Mouse (Mus musculus) liver, embryonic 16.5 days (tissue): ENCODE measurements around the gene Plscr1. TPM values are rescaled to one million over a fixed set of nuclear protein-coding genes. Genes with fewer than 3 reads are reported as not detected.

ENCODE experiments used
- ATAC-seq: fragments of 200-750 bp; cut with Nextera tagmentation; 2 replicates; pipeline ENCODE4 v1.8.0; 2017; ENCODE audit warnings: low read depth, mild to moderate bottlenecking, moderate number of reproducible peaks, moderate library complexity
- H3K27ac ChIP-seq: fragments of 300-500 bp; sonication (generic); 2 replicates; pipeline ENCODE4 v1.5.1; 2014; ENCODE audit warnings: mild to moderate bottlenecking, low read length
- H3K27me3 ChIP-seq: fragments of 300-500 bp; sonication (generic); 2 replicates; pipeline ENCODE4 v1.6.1; 2014; ENCODE audit warnings: low read depth, low read length, mixed read lengths; ENCODE audit not compliant: control insufficient read depth, insufficient read depth
- H3K36me3 ChIP-seq: fragments of 300-500 bp; sonication (generic); 2 replicates; pipeline ENCODE4 v1.6.1; 2014; ENCODE audit warnings: mild to moderate bottlenecking; ENCODE audit not compliant: control insufficient read depth, insufficient read depth
- H3K4me1 ChIP-seq: fragments of 300-500 bp; sonication (generic); 2 replicates; pipeline ENCODE4 v1.6.1; 2014; ENCODE audit warnings: low read depth, low read length, mixed read lengths; ENCODE audit not compliant: control insufficient read depth
- H3K4me2 ChIP-seq: fragments of 300-500 bp; sonication (generic); 2 replicates; pipeline ENCODE4 v1.6.1; 2014; ENCODE audit warnings: low read depth, low read length, mixed read lengths
- H3K4me3 ChIP-seq: fragments of 300-500 bp; sonication (generic); 2 replicates; pipeline ENCODE4 v1.5.1; 2014; ENCODE audit warnings: low read depth, mild to moderate bottlenecking, low read length
- H3K9ac ChIP-seq: fragments of 300-500 bp; sonication (generic); 2 replicates; pipeline ENCODE4 v1.6.1; 2014; ENCODE audit warnings: low read depth, low read length
- H3K9me3 ChIP-seq: fragments of 300-500 bp; sonication (generic); replicated peaks from 2 replicates; pipeline ENCODE4 v1.6.1; 2016; ENCODE audit warnings: low read length; ENCODE audit not compliant: control insufficient read depth
- WGBS: fragments of 180-500 bp; shearing (Covaris S2); extraction: QIAGEN DNeasy Blood & Tissue Kit; methylation state at CpG from one replicate; pipeline ENCODE4 v1.1.7; 2014; ENCODE audit not compliant: insufficient replicate concordance; 5-methylcytosine and 5-hydroxymethylcytosine counted together
- polyA plus RNA-seq: library from polyadenylated mRNA; unstranded; fragments of >200 nt; fragmentation: Nextera tagmentation; extraction: Ambion mirVana; gene quantifications from 2 replicates; pipeline ENCODE4 v1.2.1, GENCODE M21; 2015

The Plscr1 gene
- polyA plus RNA-seq, 1 experiment from 2014 or later = 25.4 TPM

DNA sequence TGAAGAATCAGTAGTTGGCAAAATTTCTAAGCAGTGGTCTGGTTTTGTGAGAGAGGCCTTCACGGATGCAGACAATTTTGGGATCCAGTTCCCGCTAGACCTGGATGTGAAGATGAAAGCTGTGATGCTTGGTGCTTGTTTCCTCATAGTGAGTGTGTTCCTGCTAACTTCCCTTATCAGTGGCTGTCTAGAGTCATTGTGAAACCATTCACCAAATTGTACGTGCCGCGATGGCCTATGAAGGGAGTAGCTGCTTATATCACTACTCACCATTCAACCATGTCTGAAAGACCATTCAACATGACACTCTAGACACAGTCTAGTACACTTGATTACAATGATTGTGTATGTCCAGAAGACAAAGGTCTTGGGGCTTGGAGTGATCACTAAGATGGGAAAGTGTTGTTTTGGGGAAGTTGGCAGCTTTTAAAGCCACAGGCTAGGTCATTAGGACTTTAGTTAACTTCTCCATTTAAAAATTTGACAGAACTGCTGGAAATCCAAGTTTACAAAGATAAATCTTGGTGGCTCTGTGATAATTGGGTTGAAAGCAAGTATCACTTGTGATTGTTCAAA is 20.4 kb downstream of the Plscr1 start:
- Histone ChIP-seq H3K4me3 (no peak overlapping the region), H3K27me3 (no peaks in the 10 kb centered on the region), H3K36me3 (peaks cover 7% of the 10 kb centered on the region; the same call in 1 of the 2 replicates), H3K4me2 (no peak overlapping the region), H3K9me3 (no peaks in the 10 kb centered on the region), H3K9ac (no peak overlapping the region), H3K4me1 (peaks cover 21% of the 10 kb centered on the region), H3K27ac (no peak overlapping the region)
- 49% methylated on average over 5 of the region's 5 CpGs for WGBS
- no peak for ATAC-seq

DNA sequence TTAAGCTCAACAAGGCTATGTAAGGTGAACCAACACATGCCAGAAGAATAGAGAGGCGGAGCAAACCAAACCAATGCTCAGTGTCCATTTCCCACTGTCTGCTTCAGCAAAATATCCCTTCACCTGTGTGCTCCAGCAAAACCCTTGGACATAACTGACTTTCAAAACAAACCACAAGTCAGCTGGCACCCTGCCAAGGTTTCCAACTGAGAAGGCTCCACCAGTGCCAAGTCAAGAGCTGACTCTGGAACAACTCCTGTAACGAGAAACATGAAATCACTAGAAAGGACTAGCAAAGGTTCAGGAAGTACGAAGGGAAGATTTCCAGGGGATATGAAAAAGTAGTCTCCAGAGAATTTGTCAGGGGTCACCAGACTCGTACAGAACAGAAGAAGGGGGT is 21.4 kb downstream of the Plscr1 start:
- Histone ChIP-seq H3K4me2 (no peak overlapping the region), H3K4me1 (peaks cover 25% of the 10 kb centered on the region), H3K27me3 (no peaks in the 10 kb centered on the region), H3K9ac (no peak overlapping the region), H3K4me3 (no peak overlapping the region), H3K36me3 (peaks cover 7% of the 10 kb centered on the region; the same call in 1 of the 2 replicates), H3K9me3 (no peaks in the 10 kb centered on the region), H3K27ac (no peak overlapping the region)
- 59% methylated on average over 4 of the region's 4 CpGs for WGBS
- no peak for ATAC-seq

- no peaks in the 10 kb centered on the region for H3K9me3 ChIP-seq
- peaks cover 25% of the 10 kb centered on the region for H3K4me1 ChIP-seq
- H3K4me3 ChIP-seq = no peak overlapping the region
- peak; percentile 22; the same call in 1 of the 2 replicates for ATAC-seq
- whole genome bisulfite sequencing = 60% methylated on average over 4 of the region's 4 CpGs
- no peak overlapping the region for H3K9ac ChIP-seq
- H3K4me2 ChIP-seq = no peak overlapping the region
- H3K27me3 ChIP-seq = no peaks in the 10 kb centered on the region
- peaks cover 7% of the 10 kb centered on the region; the same call in 1 of the 2 replicates for H3K36me3 ChIP-seq
- peak overlapping the region; percentile 33; the same call in 1 of the 2 replicates for H3K27ac ChIP-seq
Measured at GRCm38 (mm10) chr9:92272650-92273049, 23.1 kb downstream of the Plscr1 start.

DNA sequence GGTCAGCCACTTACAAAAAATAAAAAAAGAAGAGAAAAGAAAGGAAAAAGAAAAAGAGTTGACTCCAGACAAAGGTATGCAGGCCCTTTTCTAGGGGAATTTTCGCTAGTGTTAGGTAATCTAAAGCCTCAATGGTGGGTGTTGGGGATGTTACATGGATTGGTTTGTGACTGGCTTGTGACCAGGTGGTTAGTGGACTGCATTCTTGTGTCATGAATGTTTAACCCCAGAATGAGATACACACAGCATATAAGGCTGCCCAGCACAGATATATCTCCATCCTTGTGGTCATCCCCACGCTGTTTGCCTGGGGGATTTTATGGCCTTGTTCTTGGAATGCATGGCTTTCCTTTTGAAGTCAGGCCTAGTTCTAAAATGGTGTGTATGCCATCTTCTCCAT is 23.7 kb downstream of the Plscr1 start:
- no peak overlapping the region for H3K9ac ChIP-seq

DNA sequence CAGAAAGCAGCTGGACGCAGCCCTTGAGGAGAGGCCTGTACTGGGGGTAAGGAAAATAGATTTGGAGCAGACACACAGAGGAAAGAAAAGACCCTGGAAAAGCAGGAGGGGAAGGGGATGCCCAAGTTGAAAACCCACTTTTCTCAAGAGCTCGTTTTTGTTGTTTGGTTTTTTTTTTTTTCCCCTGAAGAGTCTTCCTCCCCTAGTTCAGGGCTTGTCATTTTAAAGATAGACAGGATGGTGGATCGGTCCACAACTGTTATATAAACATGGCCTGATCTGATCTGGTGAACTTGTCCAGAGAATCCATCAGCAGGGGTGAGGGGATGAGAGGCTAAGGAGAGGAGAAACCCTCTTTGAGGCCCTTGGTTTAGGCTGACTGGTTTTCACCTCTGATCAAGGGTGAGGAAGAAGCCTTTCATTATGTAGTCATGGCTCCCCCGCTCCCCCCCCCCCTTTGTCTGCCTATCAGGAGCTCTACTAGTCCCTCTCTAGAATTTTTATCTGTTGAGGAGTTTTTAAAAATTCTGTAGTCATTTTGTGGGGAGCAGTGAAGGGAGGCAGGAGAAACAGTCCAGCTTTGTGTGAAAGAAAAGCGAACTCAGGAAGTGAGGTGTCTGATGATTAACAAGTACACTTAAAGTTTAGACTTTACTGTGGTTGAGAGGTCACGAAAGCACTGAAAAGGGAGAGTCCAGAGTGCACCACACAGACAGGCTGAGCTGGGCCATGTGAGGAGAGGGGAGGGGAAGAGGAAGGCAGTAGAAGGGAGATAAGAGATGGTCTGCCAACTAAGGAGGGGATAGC is 24.6 kb downstream of the Plscr1 start:
- no peaks in the 10 kb centered on the region for H3K27me3 ChIP-seq
- peak; percentile 79 for ATAC-seq
- 23% methylated on average over 6 of the region's 6 CpGs for WGBS
- H3K4me3 ChIP-seq = no peak overlapping the region
- peak overlapping the region; percentile 65; the same call in 1 of the 2 replicates for H3K27ac ChIP-seq
- H3K36me3 ChIP-seq = 0 out of 2 replicates have a peak, but pooled peaks cover 2% of the 10 kb centered on the region
- peak overlapping the region; percentile 4; the same call in 1 of the 2 replicates for H3K9ac ChIP-seq
- peaks cover 25% of the 10 kb centered on the region for H3K4me1 ChIP-seq
- no peaks in the 10 kb centered on the region for H3K9me3 ChIP-seq
- peak overlapping the region; percentile 13; the same call in 1 of the 2 replicates for H3K4me2 ChIP-seq

More for the DNA sequence above, 23.7 kb downstream of the Plscr1 start:
- no peaks in the 10 kb centered on the region for H3K27me3 ChIP-seq
- no peak overlapping the region for H3K4me2 ChIP-seq
- peaks cover 25% of the 10 kb centered on the region for H3K4me1 ChIP-seq
- H3K36me3 ChIP-seq = peaks cover 6% of the 10 kb centered on the region; the same call in 1 of the 2 replicates
- no peak for ATAC-seq
- H3K27ac ChIP-seq = no peak overlapping the region; the same call in 1 of the 2 replicates
- WGBS = 62% methylated on average over 2 of the region's 2 CpGs
- H3K9me3 ChIP-seq = no peaks in the 10 kb centered on the region
- no peak overlapping the region for H3K4me3 ChIP-seq

DNA sequence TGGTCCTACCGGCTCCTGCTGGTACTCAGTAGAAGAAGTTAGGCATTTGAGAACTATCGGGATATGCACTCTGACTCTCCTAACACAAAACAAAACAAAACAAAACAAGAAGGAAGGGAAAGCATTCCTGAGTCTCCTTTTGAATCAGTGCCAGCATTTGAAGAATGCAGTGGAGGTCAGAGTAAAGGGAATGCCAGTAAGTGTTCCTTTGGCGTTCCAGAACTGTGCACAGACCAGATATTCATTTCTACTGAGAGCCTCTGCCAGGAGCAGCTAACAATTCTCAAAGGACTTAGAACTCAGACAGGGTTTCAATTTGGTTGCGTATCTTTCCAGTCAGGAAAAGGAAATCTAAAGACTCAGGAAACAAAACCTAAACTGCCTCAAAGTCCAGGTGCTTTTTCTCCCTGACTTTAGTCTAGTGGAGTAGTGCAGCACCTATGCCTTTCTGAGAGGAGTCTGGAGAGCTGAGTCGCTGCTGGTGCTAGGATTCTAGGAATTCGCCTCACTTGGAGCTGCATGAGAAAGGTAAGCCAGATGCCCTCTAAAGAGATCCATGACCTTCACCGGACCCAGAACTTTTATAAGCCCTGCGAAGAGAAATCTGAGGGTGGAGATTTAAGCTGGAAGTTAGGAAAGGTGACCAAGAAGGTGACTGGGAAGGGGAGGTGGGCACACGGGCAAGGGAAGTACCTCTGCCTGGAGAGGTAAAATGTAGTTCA is 26.1 kb downstream of the Plscr1 start, which contains the start of gene Plscr2:
Gene Plscr2, plus strand, starts transcription at position 117 of the 722 bp plus-strand sequence.
- no peak within 1 kb of the TSS for H3K9ac ChIP-seq
- no peak within 1 kb of the TSS for H3K4me3 ChIP-seq
- H3K27ac ChIP-seq = peak within 1 kb of the TSS; percentile 65
- H3K36me3 ChIP-seq = 0 out of 2 replicates have a peak, but pooled peaks cover 1% of the 10 kb centered on the region
- peaks cover 25% of the 10 kb centered on the region for H3K4me1 ChIP-seq
- ATAC-seq = no peak
- no peaks in the 10 kb centered on the region for H3K27me3 ChIP-seq
- no peak within 1 kb of the TSS for H3K4me2 ChIP-seq
- H3K9me3 ChIP-seq = no peaks in the 10 kb centered on the region
- WGBS = 62% methylated on average over 9 of the region's 9 CpGs

DNA sequence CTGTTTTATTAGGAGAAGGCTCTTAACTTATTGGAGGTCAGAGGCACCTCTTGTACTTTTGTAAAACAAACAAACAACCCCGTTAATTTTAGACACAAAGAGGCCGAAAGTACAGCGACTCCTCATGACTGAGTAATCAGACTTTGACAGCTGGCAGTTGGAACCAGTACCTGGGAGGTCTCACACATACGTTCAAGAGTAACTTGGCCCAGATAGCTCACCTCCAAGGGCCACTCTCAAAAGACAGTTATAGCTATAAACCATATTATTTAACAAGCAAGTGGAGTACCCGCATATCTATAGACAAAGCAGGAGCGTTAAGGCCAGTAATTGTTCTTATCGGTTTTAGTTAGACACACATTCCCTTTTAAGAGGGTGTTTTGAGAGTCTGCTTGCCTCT is 26.8 kb downstream of the Plscr1 start:
- H3K36me3 ChIP-seq = no peaks in the 10 kb centered on the region
- H3K27me3 ChIP-seq = no peaks in the 10 kb centered on the region
- 26% methylated on average over 7 of the region's 7 CpGs for WGBS
- no peak overlapping the region for H3K9ac ChIP-seq
- ATAC-seq = peak; percentile 25; the same call in 1 of the 2 replicates
- no peak overlapping the region for H3K4me3 ChIP-seq
- H3K4me1 ChIP-seq = peaks cover 25% of the 10 kb centered on the region
- H3K4me2 ChIP-seq = no peak overlapping the region
- no peak overlapping the region for H3K27ac ChIP-seq
- H3K9me3 ChIP-seq = no peaks in the 10 kb centered on the region

DNA sequence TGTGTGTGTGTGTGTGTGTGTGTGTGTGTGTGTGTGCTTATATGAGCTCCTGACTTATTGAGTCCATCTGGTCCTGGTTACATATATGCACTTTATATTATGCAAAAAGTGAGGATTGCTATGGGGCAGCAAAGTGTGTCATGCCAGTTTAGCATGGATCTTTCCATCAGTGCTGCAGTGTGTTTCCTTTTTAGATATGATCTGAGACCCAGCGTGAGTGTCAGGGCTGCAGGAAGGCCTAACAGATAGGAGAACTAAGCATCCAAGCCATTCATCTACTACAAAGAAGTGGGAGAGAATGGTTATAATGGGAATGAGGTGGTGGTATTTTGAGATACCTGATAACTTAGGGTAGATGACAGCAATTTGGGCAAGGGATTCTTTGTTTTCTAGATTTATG is 30.5 kb downstream of the Plscr1 start:
- Histone ChIP-seq H3K4me1 (peaks cover 7% of the 10 kb centered on the region), H3K27ac (no peak overlapping the region), H3K4me3 (no peak overlapping the region), H3K27me3 (no peaks in the 10 kb centered on the region), H3K9me3 (no peaks in the 10 kb centered on the region), H3K9ac (no peak overlapping the region), H3K36me3 (no peaks in the 10 kb centered on the region), H3K4me2 (no peak overlapping the region)
- 25% methylated on average over 1 of the region's 1 CpGs for WGBS
- no peak for ATAC-seq
